Mouse (Mus musculus): ENCODE data around the gene Baz1a.

The Baz1a gene

GRCm38 (mm10) chr12:54859531-54859930 lies 154.6 kb downstream of the Baz1a start:
- WGBS: 28% methylated on average over 6 of the region's 6 CpGs

DNA sequence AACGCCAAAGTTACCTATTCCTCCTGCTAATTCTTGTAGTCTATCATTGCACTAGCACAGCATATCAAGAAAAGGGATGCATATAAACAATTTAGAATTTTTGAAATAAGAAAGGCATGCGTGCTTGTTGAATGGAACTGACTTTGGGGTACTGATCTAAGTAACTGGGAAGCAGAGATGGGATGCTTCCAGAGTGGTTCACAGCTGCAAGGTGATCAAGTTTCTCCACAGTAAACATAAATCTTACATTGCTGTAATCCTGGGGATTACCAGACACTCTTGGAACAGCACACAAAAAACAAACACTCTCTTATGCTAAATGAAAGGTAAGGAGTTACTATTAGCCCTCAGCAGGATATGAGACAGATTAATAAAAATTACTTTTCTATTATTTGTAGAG lies 163.6 kb downstream of the Baz1a start:
- 88% methylated on average over 2 of the region's 2 CpGs for WGBS

Data from cerebral cortex, adult 2 months (tissue).